Mouse (Mus musculus): Measurements from ENCODE around the gene Alox15. TPM values are rescaled to one million over a fixed set of nuclear protein-coding genes. Genes with fewer than 3 reads are reported as not detected.

Alox15 gene
- total RNA-seq, 2 experiments from 2014 or later = not detected

DNA sequence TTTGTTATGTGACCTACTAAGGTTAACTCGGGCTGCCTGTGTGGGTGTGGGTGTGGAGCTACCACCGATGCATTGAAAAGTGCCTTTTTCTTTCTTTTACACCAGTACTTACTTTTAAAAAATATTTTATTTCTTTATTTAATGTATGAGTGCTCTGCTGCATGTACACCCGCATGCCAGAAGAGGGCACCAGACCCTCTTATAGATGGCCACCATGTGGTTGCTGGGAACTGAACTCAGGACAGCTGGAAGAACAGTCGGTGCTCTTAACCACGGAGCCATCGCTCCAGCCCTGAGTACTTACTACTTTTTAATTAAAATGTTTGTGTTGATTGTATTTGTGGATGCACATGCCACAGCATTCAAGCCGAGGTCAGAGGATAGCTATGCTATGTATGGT lies 38.0 kb downstream of the Alox15 start:
- no peak for DNase-seq
- intact Hi-C loops (cut with DNase I) = loop anchor here (5.0 kb wide), 1 partner anchor 72 kb away; no protein-coding TSS in a partner anchor

DNA sequence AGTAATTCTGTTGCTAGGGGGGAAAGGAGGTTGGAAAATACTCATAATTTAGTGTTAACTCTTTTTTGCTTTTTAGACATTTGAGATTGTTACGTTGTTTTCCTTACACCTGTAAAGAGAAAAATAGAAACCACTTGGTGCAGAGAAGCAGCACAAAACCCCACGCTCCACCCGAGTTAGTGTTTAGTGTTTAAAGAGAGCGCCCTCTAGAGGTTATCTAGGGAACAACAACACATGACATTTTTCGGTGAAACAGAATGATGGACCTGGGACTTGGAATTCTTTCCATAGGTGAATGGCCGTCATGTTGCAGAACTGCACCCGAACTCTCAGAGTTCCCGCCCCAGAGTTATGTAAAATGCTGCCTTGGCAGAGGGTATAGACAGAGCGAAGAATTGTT lies 42.5 kb downstream of the Alox15 start:
- intact Hi-C loops (cut with DNase I) = no loop called here
- DNase-seq = peak; percentile 33

GRCm38 (mm10) chr11:70308296-70308695 lies 43.5 kb downstream of the Alox15 start:
- intact Hi-C loops (cut with DNase I) = no loop called here
- no peak for DNase-seq

GRCm38 (mm10) chr11:70306159-70306558 lies 45.7 kb downstream of the Alox15 start:
- intact Hi-C loops (cut with DNase I) = no loop called here
- DNase-seq = no peak

- intact Hi-C loops (cut with DNase I) = no loop called here
- DNase-seq = no peak
These were observed 49.5 kb downstream of the Alox15 start for GRCm38 (mm10) chr11:70302293-70302692.

DNA sequence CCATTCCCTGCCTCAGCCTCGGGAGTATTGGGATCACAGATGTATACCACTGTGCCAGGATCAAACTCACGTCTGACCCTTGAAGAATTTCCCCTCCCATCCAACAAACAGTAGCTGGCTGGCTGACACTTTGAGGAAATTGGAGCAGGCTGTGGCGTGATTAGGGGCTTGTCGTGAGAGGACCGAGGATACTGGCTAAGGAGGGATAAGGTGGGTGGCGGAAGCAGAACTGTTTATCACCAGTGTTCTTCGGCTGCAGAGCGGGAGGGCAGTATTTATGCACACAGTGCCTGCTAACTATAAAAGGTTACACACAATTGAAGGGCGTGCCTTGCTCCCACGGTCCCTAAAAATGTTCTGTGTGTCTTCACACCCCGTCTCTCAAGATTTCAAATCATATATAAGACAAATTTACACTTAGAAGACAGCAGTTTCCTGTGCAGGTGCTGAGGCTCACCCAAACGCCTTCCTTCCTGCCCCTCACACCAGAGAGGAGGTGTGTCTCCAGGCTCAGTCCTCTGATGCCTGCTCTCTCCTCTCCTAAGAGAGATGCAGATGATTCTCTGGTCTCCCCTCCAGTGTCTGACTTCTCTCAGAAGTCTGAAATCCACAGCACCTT lies 53.9 kb downstream of the Alox15 start:
- DNase-seq = no peak
- intact Hi-C loops (cut with DNase I) = no loop called here

DNA sequence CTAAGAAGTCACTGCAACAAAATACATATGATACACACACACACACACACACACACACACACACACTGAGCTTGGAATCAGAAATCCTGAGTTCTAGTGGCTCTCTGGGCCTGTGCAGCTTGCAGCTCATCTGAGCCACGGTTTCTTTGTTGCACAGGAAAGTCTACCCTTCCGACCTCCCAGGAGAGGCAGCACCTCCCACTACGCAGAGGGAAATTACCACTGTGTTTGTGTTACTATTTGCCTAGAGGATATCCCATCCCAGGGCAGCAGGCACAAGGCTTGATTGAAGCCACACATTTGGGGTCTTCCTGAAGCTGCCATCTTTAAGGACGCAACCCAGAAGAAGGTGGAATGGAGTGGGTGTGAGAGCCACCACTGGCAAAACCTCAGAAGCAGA lies 54.4 kb downstream of the Alox15 start:
- intact Hi-C loops (cut with DNase I) = no loop called here
- no peak for DNase-seq

Other genes with a start within 250 kb of the Alox15 start
- gene Mgl2, start 221.7 kb downstream of the Alox15 start, total RNA-seq (2021) = under 1 TPM; 0.30 to 0.95 TPM
- 1 to 10 TPM; 1.3 to 2.9 TPM for gene Clec10a, start 195.8 kb downstream of the Alox15 start, total RNA-seq (2021)
- 10 to 100 TPM; 16.8 to 26.8 TPM for gene Slc16a11, start 139.3 kb downstream of the Alox15 start, total RNA-seq (2021)
- 10 to 100 TPM; 14.8 to 15.2 TPM for gene Slc16a13, start 131.0 kb downstream of the Alox15 start, total RNA-seq (2021)
- 1 to 10 TPM; 9.1 to 9.3 TPM for gene Bcl6b, start 122.2 kb downstream of the Alox15 start, total RNA-seq (2021)
- gene 0610010K14Rik, start 114.1 kb downstream of the Alox15 start, total RNA-seq (2021) = 10 to 100 TPM; 64.2 to 73.1 TPM
- 1 to 10 TPM; 8.5 to 8.6 TPM for gene Gm21988, start 112.2 kb downstream of the Alox15 start, total RNA-seq (2021)
- gene Rnasek, start 112.2 kb downstream of the Alox15 start, total RNA-seq (2021) = 100 to 1,000 TPM; 180 to 182 TPM
- gene Alox12, start 96.7 kb downstream of the Alox15 start, total RNA-seq (2021) = under 1 TPM; 0.18 to 0.40 TPM
- under 1 TPM; 0.26 to 0.42 TPM for gene Alox12e, start 29.4 kb downstream of the Alox15 start, total RNA-seq (2021)
- gene Pelp1, start 58.0 kb upstream of the Alox15 start, total RNA-seq (2021) = 10 to 100 TPM; 52.1 to 55.9 TPM
- 10 to 100 TPM; 76.6 to 81.3 TPM for gene Arrb2, start 80.6 kb upstream of the Alox15 start, total RNA-seq (2021)
- 10 to 100 TPM; 25.7 to 28.0 TPM for gene Med11, start 99.9 kb upstream of the Alox15 start, total RNA-seq (2021)
- 1 to 10 TPM; 1.2 to 3.7 TPM for gene Zmynd15, start 107.4 kb upstream of the Alox15 start, total RNA-seq (2021)
- gene Cxcl16, start 108.0 kb upstream of the Alox15 start, total RNA-seq (2021) = under 1 TPM; 0.68 to 0.91 TPM
- 1 to 10 TPM in 1 of 2 experiments, not detected in 1; 1.2 TPM for gene Tm4sf5, start 153.2 kb upstream of the Alox15 start, total RNA-seq (2021)
- under 1 TPM in 1 of 2 experiments, not detected in 1; 0.62 TPM for gene Vmo1, start 162.6 kb upstream of the Alox15 start, total RNA-seq (2021)
- gene Gltpd2, start 167.2 kb upstream of the Alox15 start, total RNA-seq (2021) = not detected
- 100 to 1,000 TPM; 269 to 276 TPM for gene Psmb6, start 173.3 kb upstream of the Alox15 start, total RNA-seq (2021)
- gene Gm40193, start 180.9 kb upstream of the Alox15 start, total RNA-seq (2021) = not detected
- 10 to 100 TPM; 32.1 to 34.2 TPM for gene Pld2, start 188.0 kb upstream of the Alox15 start, total RNA-seq (2021)
- 100 to 1,000 TPM; 115 to 139 TPM for gene Mink1, start 210.8 kb upstream of the Alox15 start, total RNA-seq (2021)